Mouse (Mus musculus) cerebellum, adult 9-11 months (tissue): Measurements from ENCODE around the gene Capza2.

Experiments
- DNase-seq: peaks from one replicate; pipeline ENCODE4 v3.0.0; 2022

Capza2 gene

DNA sequence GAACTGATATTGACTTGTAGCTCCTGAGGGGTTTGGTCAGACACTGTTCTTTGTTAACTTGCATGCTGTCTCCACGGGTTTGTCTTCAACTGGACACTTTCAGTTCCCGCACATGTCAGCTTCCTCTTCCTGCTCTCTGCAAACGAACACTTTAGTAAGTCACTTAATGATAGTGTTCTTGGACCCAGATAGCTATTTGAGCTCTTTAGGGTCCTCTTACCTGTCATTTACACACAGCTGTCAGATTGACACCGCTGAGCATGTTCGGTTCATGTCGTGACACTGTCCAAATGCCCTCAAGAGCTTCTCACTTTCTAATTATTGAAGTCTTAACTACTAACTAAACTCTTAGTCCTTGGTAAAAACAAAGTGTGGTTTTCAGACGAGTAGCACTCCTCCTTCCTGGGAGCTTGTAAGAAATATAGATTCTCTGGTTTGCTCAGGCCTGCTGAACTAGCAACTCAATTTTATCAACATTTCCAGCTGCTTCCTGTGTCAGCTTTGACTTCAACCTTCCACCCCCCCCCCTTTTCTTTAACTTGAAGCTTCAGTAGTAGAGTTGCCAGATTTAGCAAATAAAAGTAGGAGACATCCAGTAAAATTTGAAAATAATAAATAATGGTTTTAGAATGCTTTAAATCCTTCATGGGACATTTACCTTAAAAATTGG lies at the start of gene Capza2:
Capza2 (plus strand) TSS at position 620 of the 670 bp plus-strand sequence.
- DNase-seq = peak; percentile 30

GRCm38 (mm10) chr6:17589049-17589952 lies 46.7 kb upstream of the Capza2 start:
- DNase-seq = peak; percentile 41

DNA sequence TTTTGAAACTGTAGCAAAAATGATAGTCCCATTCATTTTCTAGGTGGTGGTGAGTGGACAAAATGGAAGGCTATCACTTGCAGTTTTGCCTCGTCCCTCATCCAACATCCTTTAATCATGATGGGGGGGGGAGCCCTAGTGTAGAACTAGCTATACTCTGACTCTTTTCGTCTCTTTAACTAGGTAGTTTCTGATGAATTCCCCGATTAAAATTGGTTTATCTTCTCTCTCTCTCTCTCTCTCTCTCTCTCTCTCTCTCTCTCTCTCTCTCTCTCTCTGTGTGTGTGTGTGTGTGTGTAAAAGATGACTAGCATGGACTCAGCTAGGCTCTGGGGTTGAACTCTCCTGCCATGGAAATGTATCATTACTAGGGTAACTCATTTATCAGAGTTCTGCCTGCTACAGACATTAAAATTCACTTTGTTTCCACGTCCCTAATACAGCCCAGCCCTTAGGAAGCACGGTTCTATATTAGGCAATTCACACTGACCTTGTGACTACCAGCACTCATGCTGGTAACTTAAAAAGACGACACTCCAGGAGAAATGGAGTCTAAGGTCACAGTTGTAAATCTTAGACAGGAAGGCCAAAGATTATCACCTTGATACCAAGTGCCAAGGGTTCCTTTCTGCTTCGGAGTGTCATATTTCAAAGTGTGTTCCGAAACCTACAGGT lies 45.9 kb upstream of the Capza2 start:
- DNase-seq = no peak

DNA sequence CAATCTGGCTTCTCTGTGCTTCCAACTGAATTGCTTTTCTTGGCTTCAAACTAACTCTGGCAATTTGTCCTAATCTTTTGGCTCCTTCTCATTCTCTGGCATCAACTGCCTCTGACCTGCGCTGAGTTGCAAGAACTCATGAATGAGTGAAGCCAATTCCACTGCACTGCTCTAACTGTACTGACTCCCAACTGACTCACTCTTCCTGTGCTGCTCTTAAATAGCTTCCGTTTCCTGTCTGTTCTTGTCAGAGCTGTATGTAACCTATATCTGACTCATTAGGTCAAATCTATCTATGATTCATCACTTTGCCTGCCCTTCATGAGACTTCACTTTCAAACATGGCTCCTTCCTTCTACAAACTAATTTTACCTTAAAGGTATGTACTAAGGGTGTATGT lies 42.1 kb upstream of the Capza2 start:
- no peak for DNase-seq

- no peak for DNase-seq
These were observed 40.1 kb upstream of the Capza2 start for GRCm38 (mm10) chr6:17595712-17596462.

GRCm38 (mm10) chr6:17599373-17599772 lies 36.7 kb upstream of the Capza2 start:
- no peak for DNase-seq

DNA sequence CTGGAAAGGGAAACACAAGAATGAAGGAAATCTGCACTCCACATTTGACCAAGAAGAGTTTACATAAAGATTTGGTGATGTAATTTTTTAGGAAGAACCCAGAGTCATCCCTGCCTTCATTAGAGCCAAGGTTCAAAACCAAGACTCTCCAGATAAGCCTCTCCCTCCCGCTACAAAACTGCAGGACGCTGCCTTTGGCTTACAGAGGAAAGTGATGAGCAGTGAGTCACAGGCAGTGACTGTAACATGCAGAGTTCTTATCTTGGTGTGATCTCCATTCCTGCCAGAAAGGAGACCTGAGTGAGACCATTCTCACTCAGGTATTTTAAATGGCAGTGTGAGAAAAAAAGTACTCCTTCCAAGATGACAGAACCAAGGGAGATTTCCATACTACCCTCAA lies 34.5 kb upstream of the Capza2 start:
- no peak for DNase-seq

- DNase-seq = no peak
These were observed 29.1 kb upstream of the Capza2 start for GRCm38 (mm10) chr6:17606915-17607314.

- DNase-seq = no peak
These were observed 24.6 kb upstream of the Capza2 start for GRCm38 (mm10) chr6:17611352-17612010.

GRCm38 (mm10) chr6:17612652-17613051 lies 23.4 kb upstream of the Capza2 start:
- no peak for DNase-seq

DNA sequence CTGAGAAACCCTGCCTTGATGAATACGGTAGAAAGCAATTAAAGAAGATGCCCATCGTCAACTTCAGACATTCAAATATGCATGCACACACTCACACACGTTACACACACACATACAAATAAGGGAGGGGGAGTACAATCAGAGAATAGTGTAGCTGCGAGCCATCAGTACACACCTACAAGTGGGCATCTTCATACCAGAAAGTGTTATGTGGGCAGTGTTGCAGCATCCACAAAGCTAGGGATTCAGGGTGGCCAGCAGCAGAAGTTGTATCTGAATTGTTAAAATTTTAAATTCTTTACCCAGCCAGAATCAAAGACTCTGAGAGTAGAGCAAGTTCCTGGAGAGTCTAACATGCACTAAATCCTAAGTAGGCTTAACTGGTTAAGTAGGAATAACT lies 15.2 kb upstream of the Capza2 start:
- no peak for DNase-seq

- DNase-seq = no peak
These were observed 14.6 kb upstream of the Capza2 start for GRCm38 (mm10) chr6:17621436-17621835.

DNA sequence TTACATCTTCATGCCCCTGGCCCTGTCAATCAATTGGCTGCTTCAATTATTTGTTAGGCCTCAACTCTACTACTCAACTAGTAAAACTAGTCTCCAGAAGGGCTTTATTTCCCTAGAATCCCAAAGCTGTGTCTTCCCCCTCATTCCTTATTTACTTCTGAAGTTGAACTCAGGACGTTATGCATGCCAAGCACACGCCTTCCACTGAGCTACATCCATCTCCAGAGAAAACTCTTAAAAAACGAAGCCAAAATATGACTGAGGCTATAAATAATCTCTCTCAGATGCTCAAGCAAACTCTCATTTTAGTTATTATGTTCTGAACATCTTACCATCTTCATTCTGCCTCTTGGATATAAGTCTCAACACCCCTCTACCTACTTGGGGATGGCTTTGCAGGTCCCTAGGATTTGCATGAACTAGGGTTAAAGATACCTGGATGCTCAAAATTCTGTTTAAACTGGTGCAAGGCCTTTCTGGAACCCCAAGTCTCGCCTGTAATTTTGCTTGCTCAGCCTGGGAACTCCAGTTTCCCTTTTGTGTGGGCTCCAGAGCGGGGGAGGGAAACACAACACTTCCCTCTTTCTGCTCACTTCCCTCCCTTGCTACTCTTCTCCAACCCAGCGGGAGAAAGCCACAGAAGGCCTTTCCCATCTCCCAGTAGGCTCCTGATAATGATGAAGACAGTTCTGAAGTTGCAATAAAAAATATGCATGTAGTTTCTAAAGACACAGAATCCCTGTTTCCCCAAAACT lies 7.2 kb upstream of the Capza2 start:
- DNase-seq = no peak

DNA sequence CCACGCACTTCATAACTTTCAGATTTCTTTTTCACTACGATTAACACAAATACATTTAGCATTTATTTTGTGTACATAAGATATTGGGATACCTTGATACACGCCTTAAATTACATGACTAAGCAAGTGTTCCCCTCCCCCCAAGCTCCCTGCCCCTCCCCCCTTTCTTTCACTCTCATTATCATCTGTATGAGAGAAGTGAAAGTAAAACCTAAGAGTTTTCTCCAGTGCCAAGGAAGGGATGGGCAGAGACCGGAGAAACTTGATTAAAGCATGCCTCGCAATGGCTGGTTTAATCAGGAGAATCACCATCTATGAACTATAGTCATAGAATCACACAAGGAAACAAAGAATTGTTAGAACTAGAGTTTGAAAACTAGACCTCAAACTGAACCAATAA lies 6.3 kb upstream of the Capza2 start:
- DNase-seq = no peak

- DNase-seq = no peak
These were observed 4.4 kb upstream of the Capza2 start for GRCm38 (mm10) chr6:17631611-17632010.

DNA sequence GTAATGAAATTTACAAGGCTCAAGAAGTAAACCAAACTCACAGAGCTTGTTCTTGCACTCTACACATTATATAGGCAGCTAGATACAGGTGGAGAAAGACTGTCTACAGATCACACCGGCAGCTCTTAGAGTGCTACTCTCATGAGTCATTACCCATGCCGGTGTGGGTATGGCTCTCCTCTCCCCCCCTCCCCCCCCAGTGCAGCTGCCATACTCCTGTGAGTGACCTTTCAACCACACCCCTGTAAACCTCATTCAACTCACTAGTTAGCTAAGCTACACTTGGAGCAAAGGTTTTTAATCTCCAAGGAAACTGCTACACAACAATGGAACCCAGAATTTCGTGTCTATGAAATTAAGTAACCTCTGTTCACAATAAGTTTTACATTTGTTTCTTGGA lies 2.2 kb upstream of the Capza2 start:
- DNase-seq = no peak

- DNase-seq = no peak
These were observed 1.0 kb upstream of the Capza2 start for GRCm38 (mm10) chr6:17634992-17635391.

GRCm38 (mm10) chr6:17636764-17637170 lies 733 bp downstream of the Capza2 start:
- peak; percentile 98 for DNase-seq

DNA sequence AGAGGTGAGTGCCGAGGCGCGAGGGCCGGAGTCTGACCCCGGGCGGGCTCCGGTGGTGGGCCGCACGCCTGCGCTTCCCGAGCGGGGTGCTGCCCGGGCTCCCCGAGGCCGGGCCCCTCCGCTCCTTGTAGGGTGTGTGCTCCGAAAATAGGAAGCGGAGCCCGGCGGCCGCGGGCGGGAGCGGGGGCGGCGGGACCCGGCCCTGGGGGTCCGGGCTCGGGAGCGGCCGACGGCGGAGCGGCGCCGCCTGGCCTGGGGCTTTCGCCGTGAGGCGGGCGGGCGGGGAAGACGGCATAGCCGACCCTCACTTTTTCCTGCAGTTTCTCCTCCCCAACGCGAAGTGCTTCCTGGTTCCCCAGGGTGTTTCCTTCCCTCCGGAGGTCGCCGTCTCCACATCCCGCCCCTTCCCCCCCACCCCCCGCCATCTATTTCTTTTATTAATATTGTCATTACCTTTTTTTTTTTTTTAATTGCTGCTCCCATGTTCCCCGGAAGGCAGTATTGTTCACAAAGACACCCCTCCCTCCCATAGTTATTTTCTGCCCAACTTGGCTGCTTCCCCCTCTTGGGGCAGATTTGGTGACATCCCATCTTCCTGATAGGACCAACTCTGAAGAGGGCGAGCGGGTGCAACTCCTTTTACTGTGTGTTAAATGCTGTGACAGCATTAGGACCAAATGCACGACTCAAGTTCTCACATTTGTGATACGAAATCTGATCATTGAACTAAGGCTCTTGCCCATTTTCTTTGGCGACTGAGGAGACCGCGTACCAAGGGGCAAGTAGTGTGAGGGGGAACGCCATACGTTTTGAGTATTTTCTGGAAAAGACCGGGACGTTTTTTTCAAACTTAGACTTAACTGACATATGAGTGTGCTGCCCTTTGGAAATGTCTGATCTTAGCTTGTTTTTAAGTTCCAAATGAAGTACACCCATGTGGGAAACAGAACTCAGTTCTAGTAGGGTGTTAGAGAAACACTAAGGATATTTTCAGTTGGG lies 1.5 kb downstream of the Capza2 start:
- peak; percentile 68 for DNase-seq

GRCm38 (mm10) chr6:17640031-17640430 lies 4.0 kb downstream of the Capza2 start:
- DNase-seq = no peak
